9 mouse cellular contexts compared by ENCODE assay signal in genomic region chr14:45399836-45400235, GRCm38 (mm10). TPM values are rescaled to one million over a fixed set of nuclear protein-coding genes. Genes with fewer than 3 reads are reported as not detected.
A peak's percentile ranks its signal among the peaks of the same experiment; 100 is the strongest.
DNase-seq lines count a peak whose midpoint lies in the region; ATAC-seq and TF ChIP-seq lines count a peak whose summit lies in the region.
"Had no signal": no experiment of that assay in that cellular context is flagged by ENCODE, and none has a peak within 500 bp of the region (broad histone marks: within the 10 kb centered on the region; RNA-seq: fewer than 3 reads in every experiment).

No protein-coding gene starts in this region.

- H3K79me2 ChIP-seq in heart, adult 2 months (replicated peaks; ENCODE audit: control insufficient read depth, insufficient read depth, low read length): no peaks in the 10 kb centered on the region

- WGBS in heart, adult 2 months: 82% methylated on average over 3 of the region's 3 CpGs
- 92% methylated on average over 3 of the region's 3 CpGs for WGBS in thymus, adult 2 months
- WGBS in stomach, postnatal 0 days: 81% methylated on average over 3 of the region's 3 CpGs
- WGBS in embryonic facial prominence, embryonic 10.5 days: 80% methylated on average over 3 of the region's 3 CpGs

- H3K4me3 ChIP-seq in heart, adult 2 months: no peak overlapping the region
- no peak overlapping the region for H3K4me3 ChIP-seq in thymus, adult 2 months (ENCODE audit: control insufficient read depth, insufficient read depth, low read length)
- no peak overlapping the region for H3K4me3 ChIP-seq in stomach, postnatal 0 days (ENCODE audit: low read depth, low read length)
- no peak overlapping the region for H3K4me3 ChIP-seq in embryonic facial prominence, embryonic 10.5 days

- no peak for TF ChIP-seq EP300 in heart, adult 2 months (IDR thresholded peaks at IDR 0.05; ENCODE audit: insufficient read depth, low read depth, low read length)
- no peak for TF ChIP-seq EP300 in stomach, postnatal 0 days (optimal IDR thresholded peaks at IDR 0.05)

- intact Hi-C loops in heart, adult 2 months (cut with DNase I): no loop called here

- TF ChIP-seq POLR2A in heart, adult 2 months (IDR thresholded peaks at IDR 0.05; ENCODE audit: insufficient read depth, low read depth, low read length): no peak
- TF ChIP-seq POLR2A in thymus, adult 2 months (IDR thresholded peaks at IDR 0.05; ENCODE audit: control insufficient read depth, extremely low read depth, insufficient read depth, low read length, poor library complexity): no peak

- H3K4me2 ChIP-seq in stomach, postnatal 0 days (replicated peaks; ENCODE audit: low read depth): no peak overlapping the region

- no peak overlapping the region for H3K27ac ChIP-seq in heart, adult 2 months
- H3K27ac ChIP-seq in thymus, adult 2 months (ENCODE audit: control insufficient read depth, insufficient read depth, low read length): no peak overlapping the region
- H3K27ac ChIP-seq in stomach, postnatal 0 days (replicated peaks): no peak overlapping the region
- H3K27ac ChIP-seq in embryonic facial prominence, embryonic 10.5 days (replicated peaks): no peak overlapping the region

- H3K36me3 ChIP-seq in heart, adult 2 months (ENCODE audit: control insufficient read depth, insufficient read depth, low read length): no peaks in the 10 kb centered on the region
- H3K36me3 ChIP-seq in thymus, adult 2 months (ENCODE audit: control insufficient read depth, insufficient read depth, low read length): no peaks in the 10 kb centered on the region
- H3K36me3 ChIP-seq in stomach, postnatal 0 days (ENCODE audit: control insufficient read depth, insufficient read depth, low read length): no peaks in the 10 kb centered on the region
- H3K36me3 ChIP-seq in embryonic facial prominence, embryonic 10.5 days (replicated peaks): no peaks in the 10 kb centered on the region

- no peaks in the 10 kb centered on the region for H3K27me3 ChIP-seq in heart, adult 2 months (ENCODE audit: control insufficient read depth, insufficient read depth, low read length)
- no peaks in the 10 kb centered on the region for H3K27me3 ChIP-seq in thymus, adult 2 months (ENCODE audit: control insufficient read depth, insufficient read depth, low read length)
- H3K27me3 ChIP-seq in stomach, postnatal 0 days (ENCODE audit: control insufficient read depth, insufficient read depth, low read length): no peaks in the 10 kb centered on the region
- no peaks in the 10 kb centered on the region for H3K27me3 ChIP-seq in embryonic facial prominence, embryonic 10.5 days (replicated peaks; ENCODE audit: low read depth, poor library complexity, severe bottlenecking)

- TF ChIP-seq CTCF in heart, adult 2 months (IDR thresholded peaks at IDR 0.05): peak; percentile 45
- TF ChIP-seq CTCF in thymus, adult 2 months (IDR thresholded peaks at IDR 0.05; ENCODE audit: borderline replicate concordance, control insufficient read depth, extremely low read depth, insufficient read depth, low read length, poor library complexity): no peak
- TF ChIP-seq CTCF in stomach, postnatal 0 days (IDR thresholded peaks at IDR 0.05; ENCODE audit: low read depth): peak; percentile 67

- no peak overlapping the region for H3K9ac ChIP-seq in heart, adult 2 months (ENCODE audit: low read depth, low read length)
- H3K9ac ChIP-seq in stomach, postnatal 0 days (ENCODE audit: low read length): no peak overlapping the region

- no peaks in the 10 kb centered on the region for H3K9me3 ChIP-seq in stomach, postnatal 0 days (ENCODE audit: control insufficient read depth, low read length)
- H3K9me3 ChIP-seq in embryonic facial prominence, embryonic 10.5 days: no peaks in the 10 kb centered on the region

- DNase-seq in heart, adult 2 months: no peak
- no peak for DNase-seq in heart, adult 11 months
- peak; percentile 14 for DNase-seq in thymus, adult 2 months
- DNase-seq in thymus, postnatal 36 days: no peak
- peak; percentile 26 for DNase-seq in stomach, postnatal 0 days (ENCODE audit: low spot score)
- DNase-seq in embryonic facial prominence, embryonic 10.5 days (ENCODE audit: low spot score): no peak
- no peak for DNase-seq in gastrocnemius, adult 8-10 months (ENCODE audit: low spot score in 2 of 2)

- peak; percentile 51 to 59; a peak in 2 of 4 replicates for ATAC-seq in hematopoietic stem cell, adult 5-6 weeks (replicated peaks in 1 of 2; ENCODE audit: insufficient read depth in 1 of 2, low FRiP score in 2 of 2, low TSS enrichment in 1 of 2, low read depth in 1 of 2, poor library complexity in 2 of 2, severe bottlenecking in 2 of 2)
- ATAC-seq in stomach, postnatal 0 days (ENCODE audit: low FRiP score, low TSS enrichment): 0 out of 2 replicates have a peak, but pooled peaks have one; percentile 35
- ATAC-seq: forebrain, embryonic 14.5 days had no signal

- no peaks in the 10 kb centered on the region for H3K4me1 ChIP-seq in heart, adult 2 months (ENCODE audit: control insufficient read depth, insufficient read depth, low read length)
- H3K4me1 ChIP-seq in thymus, adult 2 months (replicated peaks; ENCODE audit: control insufficient read depth, insufficient read depth, low read length): no peaks in the 10 kb centered on the region
- H3K4me1 ChIP-seq in stomach, postnatal 0 days (replicated peaks; ENCODE audit: control insufficient read depth, insufficient read depth): no peaks in the 10 kb centered on the region
- H3K4me1 ChIP-seq in embryonic facial prominence, embryonic 10.5 days: no peaks in the 10 kb centered on the region

RNA-seq across cellular contexts. Expression of gene Gnpnat1, which starts 4.9 kb away (rescaled TPM):
- total RNA-seq in heart, adult 2 months (2021): 10 to 100 TPM; 10.9 to 15.7 TPM
- 3.6 and 6.2 TPM in 2 replicates for polyA plus RNA-seq in heart, adult 2 months (2012; rRNA removed)
- polyA plus RNA-seq in thymus, adult 2 months (2012; rRNA removed): 3.6 and 4.0 TPM in 2 replicates
- total RNA-seq in hematopoietic stem cell, adult 5-6 weeks (2017): 25.6 and 29.3 TPM in 2 replicates
- 44.3 and 45.3 TPM in 2 replicates for polyA plus RNA-seq in stomach, postnatal 0 days (2015; fragmentation: Nextera tagmentation; extraction: Ambion mirVana)
- polyA plus RNA-seq in embryonic facial prominence, embryonic 10.5 days (2016; fragmentation: Nextera tagmentation; extraction: Ambion mirVana): 54.6 and 57.0 TPM in 2 replicates
- 10 to 100 TPM in 1 of 4 experiments, 1 to 10 TPM in 3; 7.2 to 10.8 (median 9.7) TPM for total RNA-seq in gastrocnemius, adult 8-10 months (2022)

RNA-seq across cellular contexts. Expression of gene Styx, which starts 48.9 kb away (rescaled TPM):
- total RNA-seq in heart, adult 2 months (2021): 10 to 100 TPM; 26.3 to 33.4 TPM
- polyA plus RNA-seq in heart, adult 2 months (2012; rRNA removed): 3.8 and 7.6 TPM in 2 replicates
- 22.6 and 44.7 TPM in 2 replicates for polyA plus RNA-seq in thymus, adult 2 months (2012; rRNA removed)
- 21.1 and 30.4 TPM in 2 replicates for total RNA-seq in hematopoietic stem cell, adult 5-6 weeks (2017)
- polyA plus RNA-seq in stomach, postnatal 0 days (2015; fragmentation: Nextera tagmentation; extraction: Ambion mirVana): 48.8 and 50.6 TPM in 2 replicates
- polyA plus RNA-seq in embryonic facial prominence, embryonic 10.5 days (2016; fragmentation: Nextera tagmentation; extraction: Ambion mirVana): 41.3 and 49.3 TPM in 2 replicates
- total RNA-seq in gastrocnemius, adult 8-10 months (2022): 100 to 1,000 TPM in 1 of 4 experiments, 10 to 100 TPM in 3; 78.0 to 102 (median 92.9) TPM

Comparison
In these comparisons a context has a peak if more than half of its experiments do, and no peak if none do; other contexts are left out.
1. DNase-seq: peak in thymus, adult 2 months (single experiment) and stomach, postnatal 0 days (single experiment); none in heart, adult 2 months (0 of 2), heart, adult 11 months (single experiment), thymus, postnatal 36 days (0 of 2), embryonic facial prominence, embryonic 10.5 days (single experiment) and gastrocnemius, adult 8-10 months (0 of 2).